Mouse (Mus musculus): ENCODE data around the gene Pard3b. TPM values are rescaled to one million over a fixed set of nuclear protein-coding genes. Genes with fewer than 3 reads are reported as not detected.

Pard3b gene
- polyA plus RNA-seq, 1 experiment from 2014 or later = 27.7 TPM

DNA sequence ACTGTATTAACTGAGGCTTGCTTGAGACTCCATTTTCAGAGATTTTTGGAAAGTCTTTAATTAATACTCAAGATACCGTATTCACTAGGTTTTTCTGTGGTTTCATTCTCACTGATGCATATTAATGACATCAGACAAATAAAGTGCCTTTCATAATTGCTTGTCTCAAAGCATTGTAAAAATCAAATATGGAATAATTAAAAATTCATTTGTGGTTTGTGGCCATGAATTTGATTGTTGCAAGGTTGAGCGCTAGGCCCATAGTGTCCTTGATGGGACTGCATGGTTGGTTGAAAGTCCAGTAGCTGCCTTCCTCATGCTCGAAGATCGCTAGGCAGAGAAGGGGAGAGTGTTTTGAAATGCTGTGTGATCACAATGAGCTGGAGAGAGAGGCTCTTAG, 323.9 kb downstream of the Pard3b start:
- no peaks in the 10 kb centered on the region for H3K4me1 ChIP-seq (replicated peaks)
- H3K27ac ChIP-seq = no peak overlapping the region
- WGBS = 89% methylated on average over 4 of the region's 4 CpGs
- H3K4me3 ChIP-seq (replicated peaks) = no peak overlapping the region
- no peaks in the 10 kb centered on the region for H3K27me3 ChIP-seq (replicated peaks)
- no peaks in the 10 kb centered on the region for H3K9me3 ChIP-seq
- H3K4me2 ChIP-seq (replicated peaks) = no peak overlapping the region
- H3K36me3 ChIP-seq = no peaks in the 10 kb centered on the region
- no peak for ATAC-seq
- H3K9ac ChIP-seq = no peak overlapping the region

- H3K9ac ChIP-seq = no peak overlapping the region
- H3K4me1 ChIP-seq (replicated peaks) = no peaks in the 10 kb centered on the region
- ATAC-seq = no peak
- H3K4me3 ChIP-seq (replicated peaks) = no peak overlapping the region
- no peaks in the 10 kb centered on the region for H3K27me3 ChIP-seq (replicated peaks)
- H3K4me2 ChIP-seq (replicated peaks) = no peak overlapping the region
- WGBS = 80% methylated on average over 3 of the region's 3 CpGs
- no peaks in the 10 kb centered on the region for H3K9me3 ChIP-seq
- H3K27ac ChIP-seq = no peak overlapping the region
- no peaks in the 10 kb centered on the region for H3K36me3 ChIP-seq
These were observed 328.5 kb downstream of the Pard3b start for GRCm38 (mm10) chr1:61967124-61967523.

GRCm38 (mm10) chr1:61967807-61968206, 329.2 kb downstream of the Pard3b start:
- no peak overlapping the region for H3K4me2 ChIP-seq (replicated peaks)
- H3K27me3 ChIP-seq (replicated peaks) = no peaks in the 10 kb centered on the region
- 76% methylated on average over 4 of the region's 4 CpGs for WGBS
- no peak overlapping the region for H3K9ac ChIP-seq
- no peaks in the 10 kb centered on the region for H3K4me1 ChIP-seq (replicated peaks)
- no peaks in the 10 kb centered on the region for H3K36me3 ChIP-seq
- no peaks in the 10 kb centered on the region for H3K9me3 ChIP-seq
- no peak for ATAC-seq
- no peak overlapping the region for H3K27ac ChIP-seq
- no peak overlapping the region for H3K4me3 ChIP-seq (replicated peaks)

- Histone ChIP-seq H3K36me3 (no peaks in the 10 kb centered on the region), H3K9ac (no peak overlapping the region), H3K4me2 (replicated peaks) (no peak overlapping the region), H3K4me3 (replicated peaks) (no peak overlapping the region), H3K27me3 (replicated peaks) (no peaks in the 10 kb centered on the region), H3K4me1 (replicated peaks) (no peaks in the 10 kb centered on the region), H3K27ac (no peak overlapping the region), H3K9me3 (no peaks in the 10 kb centered on the region)
- ATAC-seq = no peak
- 73% methylated on average over 3 of the region's 3 CpGs for WGBS
These were observed 359.1 kb downstream of the Pard3b start for GRCm38 (mm10) chr1:61997711-61998110.

GRCm38 (mm10) chr1:62008811-62009210, 370.2 kb downstream of the Pard3b start:
- WGBS = 83% methylated on average over 2 of the region's 2 CpGs
- ATAC-seq = no peak
- Histone ChIP-seq H3K4me1 (replicated peaks) (no peaks in the 10 kb centered on the region), H3K4me3 (replicated peaks) (no peak overlapping the region), H3K27me3 (replicated peaks) (no peaks in the 10 kb centered on the region), H3K9me3 (no peaks in the 10 kb centered on the region), H3K9ac (no peak overlapping the region), H3K36me3 (no peaks in the 10 kb centered on the region), H3K4me2 (replicated peaks) (no peak overlapping the region), H3K27ac (no peak overlapping the region)

- 91% methylated on average over 4 of the region's 4 CpGs for WGBS
- no peak for ATAC-seq
These were observed 373.1 kb downstream of the Pard3b start for GRCm38 (mm10) chr1:62011712-62012111.

GRCm38 (mm10) chr1:62016536-62017300, 378.1 kb downstream of the Pard3b start:
- 53% methylated on average over 5 of the region's 5 CpGs for WGBS
- H3K9me3 ChIP-seq = no peaks in the 10 kb centered on the region
- no peaks in the 10 kb centered on the region for H3K27me3 ChIP-seq (replicated peaks)
- H3K4me1 ChIP-seq (replicated peaks) = peaks cover 5% of the 10 kb centered on the region; the same call in 1 of the 2 replicates
- no peak overlapping the region for H3K9ac ChIP-seq
- ATAC-seq = no peak
- H3K4me3 ChIP-seq (replicated peaks) = no peak overlapping the region
- no peaks in the 10 kb centered on the region for H3K36me3 ChIP-seq
- H3K27ac ChIP-seq = no peak overlapping the region
- no peak overlapping the region for H3K4me2 ChIP-seq (replicated peaks)

More at GRCm38 (mm10) chr1:62011712-62012111, 373.1 kb downstream of the Pard3b start:
- Histone ChIP-seq H3K4me3 (replicated peaks) (no peak overlapping the region), H3K27ac (no peak overlapping the region), H3K36me3 (no peaks in the 10 kb centered on the region), H3K4me2 (replicated peaks) (no peak overlapping the region), H3K9me3 (no peaks in the 10 kb centered on the region), H3K27me3 (replicated peaks) (no peaks in the 10 kb centered on the region), H3K9ac (no peak overlapping the region), H3K4me1 (replicated peaks) (no peaks in the 10 kb centered on the region)

DNA sequence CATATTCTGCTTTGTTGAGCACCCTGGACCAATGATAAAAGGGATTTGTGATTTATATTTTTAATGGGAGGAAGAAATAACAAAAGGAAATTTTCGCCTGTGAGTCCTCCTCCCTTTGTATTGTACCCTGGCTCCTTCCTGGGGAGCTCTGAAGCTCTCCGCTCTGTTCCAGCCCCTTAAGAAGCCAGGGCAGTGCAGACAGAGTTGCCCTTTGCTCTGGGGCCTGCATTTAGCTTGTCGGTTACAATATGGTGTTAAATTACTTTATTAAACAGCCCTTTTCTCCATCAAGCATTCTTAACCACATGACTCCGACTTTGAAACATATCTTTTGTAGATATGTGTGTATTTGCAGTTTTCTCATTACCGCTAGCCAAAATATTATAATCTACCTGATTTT, 379.7 kb downstream of the Pard3b start:
- no peak overlapping the region for H3K9ac ChIP-seq
- H3K36me3 ChIP-seq = no peaks in the 10 kb centered on the region
- WGBS = 39% methylated on average over 5 of the region's 5 CpGs
- no peaks in the 10 kb centered on the region for H3K27me3 ChIP-seq (replicated peaks)
- H3K4me3 ChIP-seq (replicated peaks) = no peak overlapping the region
- no peaks in the 10 kb centered on the region for H3K9me3 ChIP-seq
- no peak overlapping the region for H3K4me2 ChIP-seq (replicated peaks)
- peak; percentile 88 for ATAC-seq
- H3K4me1 ChIP-seq (replicated peaks) = peaks cover 5% of the 10 kb centered on the region; the same call in 1 of the 2 replicates
- no peak overlapping the region for H3K27ac ChIP-seq

GRCm38 (mm10) chr1:62019743-62020142, 381.1 kb downstream of the Pard3b start:
- H3K36me3 ChIP-seq = no peaks in the 10 kb centered on the region
- H3K4me2 ChIP-seq (replicated peaks) = no peak overlapping the region
- peaks cover 5% of the 10 kb centered on the region; the same call in 1 of the 2 replicates for H3K4me1 ChIP-seq (replicated peaks)
- ATAC-seq = no peak
- H3K9me3 ChIP-seq = no peaks in the 10 kb centered on the region
- no peak overlapping the region for H3K4me3 ChIP-seq (replicated peaks)
- H3K27ac ChIP-seq = no peak overlapping the region
- no peaks in the 10 kb centered on the region for H3K27me3 ChIP-seq (replicated peaks)
- H3K9ac ChIP-seq = no peak overlapping the region

DNA sequence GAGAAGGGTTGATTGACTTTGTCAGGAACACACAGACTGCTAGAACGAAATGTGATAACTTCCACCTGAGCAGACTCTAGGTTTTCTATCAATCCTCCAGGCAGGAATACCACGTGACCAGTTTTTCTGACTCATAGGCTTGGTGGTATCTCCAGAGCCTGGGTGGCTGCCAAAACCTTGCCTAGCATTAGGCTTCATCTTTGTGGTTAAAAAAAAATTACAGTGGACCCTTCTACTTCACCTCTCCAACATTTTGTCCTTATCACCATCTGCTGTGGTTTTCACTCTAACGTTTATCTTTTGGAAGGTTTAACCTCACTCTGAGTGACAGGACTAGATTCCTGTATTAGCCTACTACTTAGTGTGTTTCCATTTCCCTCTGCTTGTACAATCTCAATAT, 403.1 kb downstream of the Pard3b start:
- H3K27me3 ChIP-seq (replicated peaks) = no peaks in the 10 kb centered on the region
- H3K4me3 ChIP-seq (replicated peaks) = no peak overlapping the region
- no peaks in the 10 kb centered on the region for H3K9me3 ChIP-seq
- H3K9ac ChIP-seq = no peak overlapping the region
- no peak overlapping the region for H3K27ac ChIP-seq
- H3K4me2 ChIP-seq (replicated peaks) = no peak overlapping the region
- ATAC-seq = no peak
- 62% methylated on average over 3 of the region's 3 CpGs for WGBS
- H3K36me3 ChIP-seq = no peaks in the 10 kb centered on the region
- H3K4me1 ChIP-seq (replicated peaks) = no peaks in the 10 kb centered on the region

- Histone ChIP-seq H3K9ac (no peak overlapping the region), H3K9me3 (no peaks in the 10 kb centered on the region), H3K27me3 (replicated peaks) (no peaks in the 10 kb centered on the region), H3K4me3 (replicated peaks) (no peak overlapping the region), H3K27ac (no peak overlapping the region), H3K4me1 (replicated peaks) (0 out of 2 replicates have a peak, but pooled peaks cover 2% of the 10 kb centered on the region), H3K4me2 (replicated peaks) (no peak overlapping the region), H3K36me3 (no peaks in the 10 kb centered on the region)
- ATAC-seq = peak; percentile 69
- 38% methylated on average over 4 of the region's 4 CpGs for WGBS
These were observed 410.0 kb downstream of the Pard3b start for GRCm38 (mm10) chr1:62048592-62048991.

GRCm38 (mm10) chr1:62051186-62051825, 412.7 kb downstream of the Pard3b start:
- Histone ChIP-seq H3K27me3 (replicated peaks) (no peaks in the 10 kb centered on the region), H3K36me3 (no peaks in the 10 kb centered on the region), H3K4me1 (replicated peaks) (0 out of 2 replicates have a peak, but pooled peaks cover 2% of the 10 kb centered on the region), H3K27ac (no peak overlapping the region), H3K4me3 (replicated peaks) (no peak overlapping the region), H3K4me2 (replicated peaks) (no peak overlapping the region), H3K9me3 (no peaks in the 10 kb centered on the region), H3K9ac (no peak overlapping the region)
- 57% methylated on average over 1 of the region's 1 CpGs for WGBS
- ATAC-seq = no peak
